Mouse (Mus musculus) megakaryocyte, embryonic 14.5 days (primary cell): ENCODE results near the gene Oxsr1. TPM values are rescaled to one million over a fixed set of nuclear protein-coding genes. Genes with fewer than 3 reads are reported as not detected.

Experiments used
- H3K27me3 ChIP-seq: replicated peaks from 2 replicates; pipeline ENCODE3; 2012; ENCODE audit warnings: inconsistent platforms
- H3K36me3 ChIP-seq: replicated peaks from 2 replicates; pipeline ENCODE3; 2012; ENCODE audit warnings: low read length, inconsistent platforms, mixed read lengths
- H3K4me1 ChIP-seq: 2 replicates; pipeline ENCODE4 v1.6.1; 2012; ENCODE audit warnings: inconsistent platforms
- H3K4me3 ChIP-seq: replicated peaks from 2 replicates; pipeline ENCODE3; 2012; ENCODE audit warnings: moderate library complexity, mild to moderate bottlenecking, inconsistent platforms
- H3K9me3 ChIP-seq: 2 replicates; pipeline ENCODE4 v1.6.1; 2012; ENCODE audit warnings: inconsistent platforms
- FLI1 ChIP-seq: IDR thresholded peaks from 2 replicates; pipeline ENCODE4 v1.6.1; 2012; ENCODE audit warnings: low read length, inconsistent platforms, mixed read lengths
- GATA1 ChIP-seq: IDR thresholded peaks from 3 replicates; pipeline ENCODE4 v1.6.1; 2012; ENCODE audit warnings: mixed read lengths, low read length, inconsistent platforms, borderline replicate concordance
- polyA plus RNA-seq: library from polyadenylated mRNA; stranded (reverse); fragments of >175 nt; gene quantifications from 2 replicates; pipeline ENCODE4 v1.2.3, GENCODE M21; 2012; ENCODE audit warnings: low replicate concordance; ENCODE audit not compliant: insufficient read depth

The Oxsr1 gene
- polyA plus RNA-seq, 1 experiment: 8.2 TPM

DNA sequence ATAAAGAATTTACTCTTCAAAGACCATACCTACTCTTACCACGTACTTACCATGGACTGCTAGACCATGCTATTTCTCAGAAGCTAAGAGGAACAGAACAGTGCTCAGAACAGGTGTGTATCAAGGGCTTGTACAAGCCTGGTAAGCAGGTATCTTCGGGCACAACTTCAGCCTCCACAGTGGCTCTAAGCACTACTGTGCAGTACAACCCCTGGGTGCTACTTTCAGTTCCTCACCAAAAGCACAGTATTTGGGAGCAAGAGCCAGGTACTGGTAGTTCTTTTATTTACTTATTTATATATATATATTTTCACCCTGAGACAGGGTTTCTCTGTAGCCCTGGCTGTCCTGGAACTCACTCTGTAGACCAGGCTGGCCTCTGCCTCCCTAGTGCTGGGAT, 61.4 kb downstream of the Oxsr1 start:
- no peak overlapping the region for H3K4me3 ChIP-seq
- no peaks in the 10 kb centered on the region for H3K27me3 ChIP-seq
- no peaks in the 10 kb centered on the region for H3K9me3 ChIP-seq
- peaks cover 7% of the 10 kb centered on the region for H3K4me1 ChIP-seq
- H3K36me3 ChIP-seq: peaks cover 100% of the 10 kb centered on the region
- TF ChIP-seq FLI1 (no peak), GATA1 (no peak)

GRCm38 (mm10) chr9:119258785-119259184, 63.4 kb downstream of the Oxsr1 start:
- no peaks in the 10 kb centered on the region for H3K9me3 ChIP-seq
- no peak overlapping the region for H3K4me3 ChIP-seq
- no peak for TF ChIP-seq GATA1
- no peak for TF ChIP-seq FLI1
- peaks cover 100% of the 10 kb centered on the region for H3K36me3 ChIP-seq
- no peaks in the 10 kb centered on the region for H3K27me3 ChIP-seq
- H3K4me1 ChIP-seq: peaks cover 7% of the 10 kb centered on the region

GRCm38 (mm10) chr9:119258128-119258527, 64.1 kb downstream of the Oxsr1 start:
- no peak overlapping the region for H3K4me3 ChIP-seq

GRCm38 (mm10) chr9:119256161-119256560, 66.1 kb downstream of the Oxsr1 start:
- TF ChIP-seq GATA1: no peak
- no peak for TF ChIP-seq FLI1
- H3K4me1 ChIP-seq: peaks cover 9% of the 10 kb centered on the region
- H3K36me3 ChIP-seq: peaks cover 98% of the 10 kb centered on the region
- no peaks in the 10 kb centered on the region for H3K27me3 ChIP-seq
- H3K4me3 ChIP-seq: no peak overlapping the region
- H3K9me3 ChIP-seq: no peaks in the 10 kb centered on the region

More at GRCm38 (mm10) chr9:119258128-119258527, 64.1 kb downstream of the Oxsr1 start:
- Histone ChIP-seq H3K27me3 (no peaks in the 10 kb centered on the region), H3K4me1 (peaks cover 7% of the 10 kb centered on the region), H3K36me3 (peaks cover 99% of the 10 kb centered on the region), H3K9me3 (no peaks in the 10 kb centered on the region)
- TF ChIP-seq FLI1 (no peak), GATA1 (no peak)

- Histone ChIP-seq H3K9me3 (no peaks in the 10 kb centered on the region), H3K36me3 (peaks cover 98% of the 10 kb centered on the region), H3K4me3 (no peak overlapping the region), H3K4me1 (peaks cover 9% of the 10 kb centered on the region), H3K27me3 (no peaks in the 10 kb centered on the region)
- TF ChIP-seq GATA1 (no peak), FLI1 (no peak)
Measured at GRCm38 (mm10) chr9:119255096-119255495, 67.1 kb downstream of the Oxsr1 start.

- TF ChIP-seq GATA1: no peak
- TF ChIP-seq FLI1: no peak
- H3K9me3 ChIP-seq: no peaks in the 10 kb centered on the region
- peaks cover 10% of the 10 kb centered on the region for H3K4me1 ChIP-seq
- no peak overlapping the region for H3K4me3 ChIP-seq
- peaks cover 98% of the 10 kb centered on the region for H3K36me3 ChIP-seq
- no peaks in the 10 kb centered on the region for H3K27me3 ChIP-seq
Measured at GRCm38 (mm10) chr9:119254187-119254586, 68.0 kb downstream of the Oxsr1 start.

DNA sequence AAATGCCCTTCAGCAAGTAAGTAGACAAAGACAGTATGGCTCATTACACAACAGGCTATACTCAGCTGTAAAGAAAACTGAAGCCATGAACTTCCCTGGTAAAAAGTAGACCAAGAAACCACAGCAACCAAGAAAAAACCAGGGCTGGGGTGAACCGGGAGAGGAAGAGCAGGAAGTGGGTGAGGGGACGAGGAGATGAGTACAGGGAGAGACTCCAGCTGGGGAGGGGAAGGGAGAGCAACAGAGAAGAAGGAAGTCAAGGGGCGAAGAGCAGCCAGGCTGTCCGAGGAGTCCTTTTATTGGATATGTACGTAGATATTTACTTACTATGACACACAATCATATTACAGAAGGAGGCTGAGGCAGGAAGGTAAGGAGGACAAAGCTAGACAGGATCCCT, 74.2 kb downstream of the Oxsr1 start:
- Histone ChIP-seq H3K4me1 (peaks cover 21% of the 10 kb centered on the region), H3K4me3 (no peak overlapping the region), H3K9me3 (no peaks in the 10 kb centered on the region), H3K36me3 (peaks cover 93% of the 10 kb centered on the region), H3K27me3 (no peaks in the 10 kb centered on the region)
- TF ChIP-seq FLI1 (no peak), GATA1 (no peak)

DNA sequence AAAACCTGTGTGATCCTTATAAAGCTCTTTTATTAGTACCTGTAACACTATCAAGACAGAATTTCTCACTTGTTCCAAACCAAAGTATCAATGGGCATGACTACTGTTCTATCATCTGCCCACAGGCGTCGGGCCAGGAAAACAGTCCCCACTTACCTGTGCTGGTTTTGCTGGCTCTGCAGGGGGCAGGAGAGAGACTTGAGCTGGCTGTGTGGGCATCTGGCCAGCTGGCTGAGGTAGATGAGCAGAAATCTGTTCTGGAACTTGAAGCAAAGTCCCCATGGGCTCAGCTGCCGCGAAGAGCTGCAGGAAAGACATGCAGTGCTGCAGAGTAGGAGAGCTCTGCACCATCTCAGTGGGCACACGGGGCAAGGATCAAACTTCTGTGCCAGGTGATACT, 75.4 kb downstream of the Oxsr1 start:
- TF ChIP-seq FLI1 (no peak), GATA1 (no peak)
- H3K4me3 ChIP-seq: no peak overlapping the region
- H3K4me1 ChIP-seq: peaks cover 18% of the 10 kb centered on the region
- H3K9me3 ChIP-seq: no peaks in the 10 kb centered on the region
- no peaks in the 10 kb centered on the region for H3K27me3 ChIP-seq
- peaks cover 94% of the 10 kb centered on the region for H3K36me3 ChIP-seq

DNA sequence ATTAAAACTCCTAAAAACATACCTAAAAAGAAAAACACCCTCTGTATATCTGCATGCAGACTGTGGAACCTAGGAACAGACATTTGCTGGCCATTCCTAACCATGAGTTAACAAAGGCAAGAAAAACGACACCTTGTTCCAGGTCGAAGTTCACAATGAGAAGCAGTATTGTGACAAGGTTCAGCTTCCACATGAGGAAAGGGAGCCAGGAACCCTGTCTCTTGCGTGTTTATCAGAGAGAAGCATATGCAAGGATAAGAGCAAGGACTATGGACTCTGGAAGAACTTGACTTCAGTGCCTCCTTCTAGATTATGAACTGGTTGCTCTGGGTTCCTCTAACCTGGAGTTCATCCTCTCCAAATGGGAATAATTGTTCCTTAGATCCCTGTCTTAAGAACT, 78.2 kb downstream of the Oxsr1 start:
- no peak overlapping the region for H3K4me3 ChIP-seq
- TF ChIP-seq FLI1 (no peak), GATA1 (no peak)
- no peaks in the 10 kb centered on the region for H3K9me3 ChIP-seq
- H3K27me3 ChIP-seq: no peaks in the 10 kb centered on the region
- peaks cover 94% of the 10 kb centered on the region for H3K36me3 ChIP-seq
- peaks cover 15% of the 10 kb centered on the region for H3K4me1 ChIP-seq

- no peak overlapping the region for H3K4me3 ChIP-seq
- no peaks in the 10 kb centered on the region for H3K9me3 ChIP-seq
- H3K4me1 ChIP-seq: no peaks in the 10 kb centered on the region; the same call in 1 of the 2 replicates
- H3K36me3 ChIP-seq: peaks cover 86% of the 10 kb centered on the region
- TF ChIP-seq FLI1: no peak
- no peak for TF ChIP-seq GATA1
- H3K27me3 ChIP-seq: no peaks in the 10 kb centered on the region
Measured at GRCm38 (mm10) chr9:119241169-119241865, 80.9 kb downstream of the Oxsr1 start.
